Mouse (Mus musculus) kidney, adult 2 months (tissue): Measurements from ENCODE around the gene A930009A15Rik.

Experiments used
- CTCF ChIP-seq: fragments of 200-500 bp; conservative IDR thresholded peaks from 2 replicates; pipeline ENCODE4 v1.5.1; 2011; ENCODE audit warnings: low read depth, mild to moderate bottlenecking, control low read depth, low read length, moderate library complexity, mixed read lengths; ENCODE audit not compliant: insufficient read depth, insufficient read length
- POLR2A ChIP-seq: fragments of 200-500 bp; IDR thresholded peaks from one replicate; pipeline ENCODE4 v1.6.1; 2011; ENCODE audit warnings: low read depth, low read length, control low read depth

DNA sequence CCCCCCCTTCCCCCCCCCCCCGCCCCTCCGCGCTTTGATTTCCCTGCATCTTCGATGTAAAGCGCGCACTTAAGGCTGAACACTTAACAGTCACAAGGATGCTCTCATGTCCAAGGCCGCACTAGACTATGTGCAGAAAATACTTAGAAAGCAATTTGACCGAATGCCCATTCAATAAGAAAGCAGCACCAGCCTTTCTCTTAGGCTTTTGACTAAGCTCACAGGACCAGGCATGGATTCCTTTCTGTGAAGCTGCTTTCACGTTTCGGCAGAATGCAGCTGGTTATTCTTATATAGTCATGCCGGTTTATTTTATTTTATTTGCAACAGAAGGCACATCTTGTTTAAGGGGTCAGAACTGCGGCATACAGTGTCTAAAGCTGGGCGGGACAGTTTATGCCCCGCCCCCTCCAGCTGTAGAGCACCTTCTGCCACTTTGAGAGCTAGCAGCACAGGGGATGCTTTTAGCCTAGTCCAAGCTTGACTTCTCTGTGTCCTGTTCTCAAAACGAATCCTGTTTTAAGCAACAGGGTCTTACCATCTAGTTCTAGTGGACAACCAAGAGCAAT, 48.6 kb downstream of the A930009A15Rik start:
- no peak for TF ChIP-seq CTCF
- no peak for TF ChIP-seq POLR2A
